Mouse (Mus musculus) ovary, postnatal 10 days (tissue): ENCODE data around the gene Xbp1.

Experiments used
- DNase-seq: peaks from one replicate; pipeline ENCODE4 v3.0.0; 2022; ENCODE audit warnings: low spot score

Gene Xbp1

GRCm38 (mm10) chr11:5571856-5572255 is 51.4 kb downstream of the Xbp1 start:
- DNase-seq: no peak

- DNase-seq: no peak
Observed at GRCm38 (mm10) chr11:5573821-5574220, 53.4 kb downstream of the Xbp1 start.

GRCm38 (mm10) chr11:5575046-5575445 is 54.6 kb downstream of the Xbp1 start:
- no peak for DNase-seq
